Mouse (Mus musculus) hindbrain, embryonic 16.5 days (tissue): ENCODE measurements around the gene Rrp9. TPM values are rescaled to one million over a fixed set of nuclear protein-coding genes. Genes with fewer than 3 reads are reported as not detected.
"Not testable (repeated sequence)": the region's sequence is repeated elsewhere in the genome, so short reads cannot be mapped to it uniquely, and the experiment has no call there.

Experiments used
- ATAC-seq: fragments of 200-750 bp; cut with Nextera tagmentation; 2 replicates; pipeline ENCODE4 v1.8.0; 2017; ENCODE audit warnings: moderate TSS enrichment, moderate library complexity
- H3K27ac ChIP-seq: fragments of 300-500 bp; sonication (generic); 2 replicates; pipeline ENCODE4 v1.5.1; 2014; ENCODE audit warnings: low read depth, mild to moderate bottlenecking, control low read depth, low read length, moderate library complexity
- H3K27me3 ChIP-seq: fragments of 300-500 bp; sonication (generic); replicated peaks from 2 replicates; pipeline ENCODE4 v1.6.1; 2014; ENCODE audit warnings: low read length; ENCODE audit not compliant: control insufficient read depth, insufficient read depth
- H3K36me3 ChIP-seq: fragments of 300-500 bp; sonication (generic); 2 replicates; pipeline ENCODE4 v1.6.1; 2014; ENCODE audit warnings: mild to moderate bottlenecking, low read length, moderate library complexity, mixed read lengths; ENCODE audit not compliant: control insufficient read depth, insufficient read depth
- H3K4me1 ChIP-seq: fragments of 300-500 bp; sonication (generic); 2 replicates; pipeline ENCODE4 v1.6.1; 2014; ENCODE audit warnings: low read depth, low read length; ENCODE audit not compliant: control insufficient read depth, insufficient read depth
- H3K4me2 ChIP-seq: fragments of 300-500 bp; sonication (generic); 2 replicates; pipeline ENCODE4 v1.6.1; 2014; ENCODE audit warnings: mild to moderate bottlenecking, low read length, control low read depth, moderate library complexity
- H3K4me3 ChIP-seq: fragments of 300-500 bp; sonication (generic); 2 replicates; pipeline ENCODE4 v1.5.1; 2014; ENCODE audit warnings: mild to moderate bottlenecking, low read length, control low read depth, moderate library complexity
- H3K9ac ChIP-seq: fragments of 300-500 bp; sonication (generic); 2 replicates; pipeline ENCODE4 v1.6.1; 2014; ENCODE audit warnings: low read depth, mild to moderate bottlenecking, control low read depth, low read length, moderate library complexity
- H3K9me3 ChIP-seq: fragments of 300-500 bp; sonication (generic); 2 replicates; pipeline ENCODE4 v1.6.1; 2014; ENCODE audit warnings: mild to moderate bottlenecking, low read length, moderate library complexity; ENCODE audit not compliant: control insufficient read depth
- WGBS: fragments of 180-500 bp; shearing (Covaris S2); extraction: QIAGEN DNeasy Blood & Tissue Kit; methylation state at CpG from one replicate; pipeline ENCODE4 v1.1.7; 2014; 5-methylcytosine and 5-hydroxymethylcytosine counted together
- polyA plus RNA-seq: library from polyadenylated mRNA; unstranded; fragments of >200 nt; fragmentation: Nextera tagmentation; extraction: Ambion mirVana; gene quantifications from 2 replicates; pipeline ENCODE4 v1.2.1, GENCODE M21; 2015

The Rrp9 gene
- polyA plus RNA-seq, 1 experiment from 2014 or later = 43.1 TPM

DNA sequence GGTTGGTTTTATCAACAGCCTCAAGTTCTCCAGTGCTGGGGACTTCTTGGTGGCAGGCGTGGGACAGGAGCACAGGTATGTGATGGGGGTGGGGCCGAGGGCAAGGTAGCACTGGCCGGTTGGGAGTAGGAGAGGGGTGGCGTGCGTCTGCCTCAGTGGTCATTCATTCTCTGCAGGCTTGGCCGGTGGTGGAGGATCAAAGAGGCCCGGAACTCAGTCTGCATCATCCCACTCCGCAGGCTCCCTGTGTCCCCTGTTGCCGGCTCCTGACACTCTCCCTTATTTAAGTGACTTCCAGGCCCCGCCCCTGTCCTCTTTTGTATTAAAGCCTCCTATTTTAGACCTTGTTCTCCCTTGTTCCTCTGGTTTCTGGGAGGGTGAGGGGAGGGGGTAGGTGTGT is 9.3 kb downstream of the Rrp9 start:
- no peak for ATAC-seq
- Histone ChIP-seq H3K36me3 (peaks cover 35% of the 10 kb centered on the region), H3K27ac (no peak overlapping the region), H3K4me1 (no peaks in the 10 kb centered on the region), H3K9me3 (no peaks in the 10 kb centered on the region), H3K27me3 (no peaks in the 10 kb centered on the region), H3K4me2 (no peak overlapping the region), H3K9ac (no peak overlapping the region), H3K4me3 (no peak overlapping the region)
- WGBS = 80% methylated on average over 10 of the region's 10 CpGs

DNA sequence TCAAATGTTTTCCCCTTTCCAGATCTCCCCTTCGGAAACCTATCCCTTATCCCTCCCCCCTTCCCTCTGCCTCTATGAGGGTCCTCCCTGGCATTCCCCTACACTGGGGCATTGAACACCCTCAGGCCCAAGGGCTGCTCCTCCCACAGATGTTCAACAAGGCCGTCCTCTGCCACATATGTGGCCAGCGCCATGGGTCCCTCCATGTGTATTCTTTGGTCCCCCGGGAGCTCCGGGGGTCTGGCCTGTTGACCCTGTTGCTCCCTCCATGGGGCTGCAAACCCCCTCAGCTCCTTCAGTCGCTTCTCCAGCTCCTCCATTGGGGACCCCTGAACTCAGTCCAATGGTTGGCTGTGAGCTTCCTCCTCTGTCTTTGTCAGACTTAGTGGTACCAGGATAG is 11.8 kb downstream of the Rrp9 start:
- H3K9ac ChIP-seq, H3K4me1 ChIP-seq, ATAC-seq, H3K27me3 ChIP-seq, H3K27ac ChIP-seq, H3K4me2 ChIP-seq, H3K4me3 ChIP-seq, H3K9me3 ChIP-seq: not testable (repeated sequence)
- 86% methylated on average over 6 of the region's 6 CpGs for WGBS
- peaks cover 29% of the 10 kb centered on the region for H3K36me3 ChIP-seq

DNA sequence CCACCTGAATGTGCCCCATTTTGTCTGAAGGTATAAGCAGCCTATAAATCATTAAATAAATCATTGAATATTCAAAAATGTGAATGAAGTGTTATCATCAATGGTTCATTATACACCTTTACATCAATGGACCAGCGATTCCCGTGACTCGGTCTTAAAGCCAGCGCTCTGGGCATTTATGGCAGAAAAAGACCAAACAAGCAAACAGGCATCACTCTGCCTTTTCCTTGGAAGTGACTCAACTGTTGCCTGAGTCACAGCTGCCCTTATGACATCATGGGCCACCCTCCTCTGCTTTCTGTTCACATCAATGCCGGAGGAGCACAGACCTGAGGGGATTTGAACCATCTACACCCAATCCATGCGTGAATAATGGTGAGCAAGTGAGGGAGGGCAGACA is 23.9 kb downstream of the Rrp9 start, which contains the start of gene Iqcf1:
Iqcf1 (plus strand) TSS at position 301 of the 400 bp plus-strand sequence.
- no peak for ATAC-seq
- H3K4me1 ChIP-seq = no peaks in the 10 kb centered on the region
- no peak within 1 kb of the TSS for H3K27ac ChIP-seq
- 97% methylated on average over 6 of the region's 6 CpGs for WGBS
- H3K9me3 ChIP-seq = no peaks in the 10 kb centered on the region
- no peaks in the 10 kb centered on the region for H3K27me3 ChIP-seq
- H3K36me3 ChIP-seq = no peaks in the 10 kb centered on the region
- no peak within 1 kb of the TSS for H3K9ac ChIP-seq
- no peak within 1 kb of the TSS for H3K4me2 ChIP-seq
- no peak within 1 kb of the TSS for H3K4me3 ChIP-seq

DNA sequence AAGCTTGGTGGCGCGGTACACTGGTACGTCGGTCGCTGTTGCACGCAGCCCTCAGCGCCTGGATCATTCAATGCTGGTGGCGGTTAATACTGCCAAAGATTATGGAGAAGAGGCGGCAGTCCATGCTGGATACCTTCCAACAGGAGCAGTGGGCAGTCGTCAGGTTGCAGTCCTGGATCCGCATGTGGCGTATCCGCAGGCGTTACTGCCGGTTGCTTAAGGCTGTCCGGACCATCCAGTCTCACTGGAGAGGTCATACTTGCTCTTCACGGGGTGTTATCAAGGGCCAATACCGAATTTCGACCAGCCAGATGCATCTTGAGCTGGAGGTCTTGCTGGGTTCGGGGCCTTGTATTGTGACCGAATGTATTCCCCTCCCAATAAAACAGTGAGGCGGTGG is 26.1 kb downstream of the Rrp9 start:
- no peak for ATAC-seq
- no peaks in the 10 kb centered on the region for H3K27me3 ChIP-seq
- H3K4me2 ChIP-seq = no peak overlapping the region
- no peak overlapping the region for H3K4me3 ChIP-seq
- no peak overlapping the region for H3K27ac ChIP-seq
- no peak overlapping the region for H3K9ac ChIP-seq
- H3K36me3 ChIP-seq = no peaks in the 10 kb centered on the region
- H3K4me1 ChIP-seq = no peaks in the 10 kb centered on the region
- no peaks in the 10 kb centered on the region for H3K9me3 ChIP-seq
- 87% methylated on average over 22 of the region's 22 CpGs for WGBS

DNA sequence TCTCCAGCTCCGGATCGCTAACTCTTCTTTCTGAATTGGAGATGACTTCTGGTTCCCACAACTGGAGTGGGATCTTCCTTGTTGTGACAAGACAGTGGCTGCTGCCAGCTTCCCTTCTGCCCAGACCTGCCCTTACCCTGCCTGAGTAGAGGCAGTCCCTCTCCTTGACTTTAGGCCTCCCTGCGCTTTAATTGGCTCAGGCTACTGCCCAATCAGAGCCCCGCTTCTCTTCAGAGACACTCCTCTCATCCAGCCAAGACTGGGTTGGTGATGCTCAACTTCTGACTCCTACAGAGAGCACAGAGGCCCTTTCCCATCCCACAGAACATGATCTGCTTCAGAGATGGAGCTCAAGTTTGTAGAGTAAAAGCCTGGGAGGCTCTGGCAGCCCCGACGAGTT is 28.5 kb downstream of the Rrp9 start:
- H3K36me3 ChIP-seq = no peaks in the 10 kb centered on the region
- no peaks in the 10 kb centered on the region for H3K4me1 ChIP-seq
- H3K4me2 ChIP-seq = no peak overlapping the region
- H3K27me3 ChIP-seq = no peaks in the 10 kb centered on the region
- no peak overlapping the region for H3K9ac ChIP-seq
- H3K27ac ChIP-seq = no peak overlapping the region
- no peak overlapping the region for H3K4me3 ChIP-seq
- no peaks in the 10 kb centered on the region for H3K9me3 ChIP-seq
- WGBS = 75% methylated on average over 6 of the region's 6 CpGs
- ATAC-seq = no peak

DNA sequence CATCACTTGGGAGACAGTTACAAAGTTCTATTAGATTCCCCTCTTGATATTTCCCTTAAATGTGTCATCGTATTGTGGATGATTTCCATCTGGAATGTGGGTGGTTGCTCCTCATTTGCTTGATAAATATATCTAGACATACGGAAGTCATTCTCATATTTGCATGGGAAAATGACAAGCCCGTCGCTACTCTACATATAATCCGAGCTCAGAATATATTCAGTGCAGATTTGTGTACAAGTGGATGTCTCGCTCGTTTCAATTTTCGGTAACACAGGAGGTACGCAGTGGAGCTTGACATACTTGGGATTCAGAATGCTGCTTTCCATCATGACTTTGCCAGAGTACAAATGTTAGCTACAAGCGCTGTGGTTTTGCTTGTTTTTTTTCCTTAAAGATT is 33.6 kb downstream of the Rrp9 start:
- H3K4me1 ChIP-seq = no peaks in the 10 kb centered on the region
- no peak overlapping the region for H3K9ac ChIP-seq
- no peaks in the 10 kb centered on the region for H3K36me3 ChIP-seq
- no peak overlapping the region for H3K4me2 ChIP-seq
- no peak overlapping the region for H3K4me3 ChIP-seq
- no peaks in the 10 kb centered on the region for H3K9me3 ChIP-seq
- ATAC-seq = no peak
- H3K27me3 ChIP-seq = no peaks in the 10 kb centered on the region
- WGBS = 95% methylated on average over 10 of the region's 10 CpGs
- no peak overlapping the region for H3K27ac ChIP-seq

DNA sequence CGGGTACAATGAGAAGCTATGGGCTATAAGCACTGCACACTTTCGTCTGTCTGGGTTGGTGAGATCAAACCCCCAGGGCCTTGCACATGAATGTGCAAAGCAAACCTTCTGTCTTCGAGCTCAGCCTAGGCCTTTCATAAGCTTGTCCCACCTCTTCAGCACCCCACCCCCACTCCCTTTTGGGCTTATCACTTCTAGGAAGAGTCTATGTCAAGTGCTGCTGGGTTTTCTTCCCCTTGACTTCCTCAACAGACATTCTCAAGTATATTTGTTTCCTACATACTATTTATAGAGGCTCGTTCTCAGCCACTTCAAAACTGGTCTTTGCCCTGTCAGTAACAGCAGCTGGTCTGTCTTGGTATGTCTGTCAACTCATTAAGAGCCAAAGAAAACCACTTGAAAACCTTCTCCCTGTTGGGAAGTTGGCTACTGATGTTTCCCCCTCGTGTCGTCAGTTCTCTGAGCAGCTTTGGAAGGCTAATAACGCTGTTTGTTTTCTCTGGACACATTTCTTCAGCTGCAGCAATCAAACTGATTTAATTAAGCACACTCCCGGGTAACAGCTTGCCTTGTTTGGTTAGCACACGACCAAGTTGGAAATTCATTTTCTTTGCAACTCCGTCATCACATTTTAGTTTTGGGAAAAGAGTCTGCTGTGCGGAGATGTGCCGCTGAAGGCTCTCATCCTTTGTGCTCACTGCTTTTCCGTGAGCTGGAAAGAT is 37.1 kb downstream of the Rrp9 start:
- no peak for ATAC-seq
- H3K27ac ChIP-seq = no peak overlapping the region
- H3K9ac ChIP-seq = no peak overlapping the region
- no peaks in the 10 kb centered on the region for H3K27me3 ChIP-seq
- H3K4me1 ChIP-seq = no peaks in the 10 kb centered on the region
- H3K4me3 ChIP-seq = no peak overlapping the region
- no peaks in the 10 kb centered on the region for H3K36me3 ChIP-seq
- WGBS = 59% methylated on average over 13 of the region's 13 CpGs
- H3K4me2 ChIP-seq = no peak overlapping the region
- no peaks in the 10 kb centered on the region for H3K9me3 ChIP-seq

DNA sequence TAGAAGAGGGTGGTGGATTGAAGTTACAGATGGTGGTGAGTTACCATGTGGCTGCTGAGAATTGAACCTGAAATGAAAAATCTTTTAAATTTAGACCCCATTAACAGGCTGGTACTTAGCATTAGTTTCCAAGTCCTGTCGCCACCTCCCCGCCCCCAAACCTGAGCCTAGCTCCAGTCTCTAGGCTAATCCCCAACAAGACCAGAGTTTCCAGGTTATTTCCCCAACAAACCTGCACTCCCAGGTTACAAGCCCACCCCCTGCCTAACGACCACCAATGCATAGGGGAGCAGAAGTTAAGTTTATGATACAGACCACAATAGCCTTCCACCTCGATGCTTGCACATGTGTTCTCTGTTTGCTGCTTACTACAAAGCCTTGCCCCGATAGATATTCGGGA is 37.8 kb downstream of the Rrp9 start:
- Histone ChIP-seq H3K4me3 (no peak overlapping the region), H3K4me1 (no peaks in the 10 kb centered on the region)
- ATAC-seq = no peak

DNA sequence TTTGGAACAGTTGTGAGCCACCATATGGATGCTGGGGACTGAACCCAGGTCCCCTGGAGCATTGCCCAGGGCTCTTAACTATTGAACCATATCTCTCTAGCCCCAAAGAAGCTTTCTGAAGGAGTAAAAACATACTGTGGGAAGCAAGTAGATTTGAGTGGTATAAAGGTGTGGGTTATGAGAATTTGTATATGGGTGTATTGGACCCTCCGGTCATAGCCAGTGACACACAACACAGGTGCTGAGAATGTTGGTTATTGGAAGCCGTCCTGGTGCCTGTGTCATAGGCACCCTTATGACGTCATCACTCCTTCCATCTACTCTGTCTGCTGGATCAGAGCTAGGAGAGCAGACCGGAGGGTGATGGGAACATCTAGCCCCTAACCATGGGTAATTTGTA is 38.5 kb downstream of the Rrp9 start, which contains the start of gene Iqcf5:
Iqcf5 (plus strand) TSS at position 301 of the 400 bp plus-strand sequence.
- H3K27ac ChIP-seq = no peak within 1 kb of the TSS
- no peak for ATAC-seq
- H3K9ac ChIP-seq = no peak within 1 kb of the TSS
- H3K4me2 ChIP-seq = no peak within 1 kb of the TSS
- no peaks in the 10 kb centered on the region for H3K9me3 ChIP-seq
- H3K36me3 ChIP-seq = no peaks in the 10 kb centered on the region
- no peaks in the 10 kb centered on the region for H3K4me1 ChIP-seq
- WGBS = 89% methylated on average over 4 of the region's 4 CpGs
- no peaks in the 10 kb centered on the region for H3K27me3 ChIP-seq
- H3K4me3 ChIP-seq = no peak within 1 kb of the TSS

More for the DNA sequence above, 37.8 kb downstream of the Rrp9 start:
- Histone ChIP-seq H3K9me3 (no peaks in the 10 kb centered on the region), H3K27ac (no peak overlapping the region), H3K27me3 (no peaks in the 10 kb centered on the region), H3K4me2 (no peak overlapping the region), H3K36me3 (no peaks in the 10 kb centered on the region), H3K9ac (no peak overlapping the region)
- 87% methylated on average over 6 of the region's 6 CpGs for WGBS
